Mouse (Mus musculus) frontal cortex, adult (tissue): ENCODE measurements at regions not wholly inside any gene's neighbourhood (a gene's known extent, or its start where the extent isn't known, plus 50 kb on each side); places are given as distances from the start of the nearest gene placed in this dataset.

Experiments used
- ATAC-seq: cut with Nextera tagmentation; 2 replicates; pipeline ENCODE4 v1.9.2; 2017; ENCODE audit warnings: mild to moderate bottlenecking, moderate library complexity, mixed read lengths; ENCODE audit not compliant: low TSS enrichment

GRCm38 (mm10) chr7:51434865-51435264, 76.0 kb upstream of the Ano5 start:
- ATAC-seq, result peak; percentile 78

DNA sequence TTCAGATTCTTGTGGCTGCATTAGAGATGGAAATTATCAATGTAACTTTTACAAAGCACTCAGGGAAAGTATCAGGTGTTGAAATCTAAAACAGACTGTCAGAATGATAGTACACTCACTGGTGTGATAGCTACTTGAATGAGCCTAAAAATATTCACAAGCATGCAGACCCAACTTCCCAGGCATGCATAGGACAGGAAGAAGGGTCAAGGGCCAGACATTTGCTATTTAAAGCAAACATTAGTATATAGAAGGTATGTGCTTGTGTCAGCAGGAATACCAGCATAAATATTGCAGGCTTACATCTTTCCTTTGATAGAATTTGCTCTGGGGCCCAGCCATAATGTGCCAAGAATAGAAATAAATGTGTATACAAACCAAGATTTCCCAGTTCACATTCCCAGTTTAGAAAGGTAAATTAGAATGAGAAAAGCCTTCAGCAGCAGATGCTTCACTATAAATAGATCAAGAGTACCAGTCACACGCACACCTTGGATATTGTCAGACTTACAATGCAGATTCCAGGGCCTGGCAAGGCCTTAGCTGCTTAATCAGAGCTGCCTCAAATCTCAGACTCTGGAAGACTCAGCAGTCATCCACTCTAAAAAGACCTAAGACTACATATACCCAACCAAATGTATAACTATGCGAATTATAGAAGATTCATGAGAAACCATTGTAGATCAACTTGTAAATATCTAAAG, 55.7 kb upstream of the Ano5 start:
- ATAC-seq, result no peak

GRCm38 (mm10) chr7:51458757-51459156, 52.1 kb upstream of the Ano5 start:
- ATAC-seq, result no peak
